Mouse (Mus musculus): Measurements from ENCODE around the gene Nup85. TPM values are rescaled to one million over a fixed set of nuclear protein-coding genes. Genes with fewer than 3 reads are reported as not detected.

Gene Nup85
- polyA plus RNA-seq, 1 experiment from 2014 or later: 172 TPM

DNA sequence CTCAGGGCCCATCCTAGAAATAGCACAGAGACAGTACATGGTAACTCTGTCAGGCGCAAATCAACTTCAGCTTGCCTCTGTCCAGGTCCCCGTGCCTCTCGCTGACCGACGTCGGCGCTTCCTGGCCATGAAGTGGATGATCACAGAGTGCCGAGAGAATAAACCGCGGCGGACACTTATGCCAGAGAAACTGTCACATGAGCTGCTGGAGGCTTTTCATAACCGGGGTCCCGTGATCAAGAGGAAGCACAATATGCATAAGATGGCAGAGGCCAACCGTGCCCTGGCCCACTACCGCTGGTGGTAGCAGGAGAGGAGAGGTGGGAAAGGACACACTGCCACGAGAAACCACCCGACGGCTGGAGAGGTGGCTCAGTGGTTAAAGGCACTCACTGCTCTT, 42.5 kb downstream of the Nup85 start:
- ATAC-seq (ENCODE audit: low FRiP score, low read depth): no peak
- no peaks in the 10 kb centered on the region for H3K9me3 ChIP-seq
- no peak overlapping the region for H3K4me2 ChIP-seq (replicated peaks)
- H3K9ac ChIP-seq (replicated peaks): no peak overlapping the region
- peaks cover 42% of the 10 kb centered on the region for H3K36me3 ChIP-seq
- H3K27me3 ChIP-seq: peaks cover 6% of the 10 kb centered on the region
- 96% methylated on average over 18 of the region's 18 CpGs for WGBS
- H3K27ac ChIP-seq (replicated peaks): no peak overlapping the region
- H3K4me3 ChIP-seq: no peak overlapping the region
- peaks cover 25% of the 10 kb centered on the region for H3K4me1 ChIP-seq

DNA sequence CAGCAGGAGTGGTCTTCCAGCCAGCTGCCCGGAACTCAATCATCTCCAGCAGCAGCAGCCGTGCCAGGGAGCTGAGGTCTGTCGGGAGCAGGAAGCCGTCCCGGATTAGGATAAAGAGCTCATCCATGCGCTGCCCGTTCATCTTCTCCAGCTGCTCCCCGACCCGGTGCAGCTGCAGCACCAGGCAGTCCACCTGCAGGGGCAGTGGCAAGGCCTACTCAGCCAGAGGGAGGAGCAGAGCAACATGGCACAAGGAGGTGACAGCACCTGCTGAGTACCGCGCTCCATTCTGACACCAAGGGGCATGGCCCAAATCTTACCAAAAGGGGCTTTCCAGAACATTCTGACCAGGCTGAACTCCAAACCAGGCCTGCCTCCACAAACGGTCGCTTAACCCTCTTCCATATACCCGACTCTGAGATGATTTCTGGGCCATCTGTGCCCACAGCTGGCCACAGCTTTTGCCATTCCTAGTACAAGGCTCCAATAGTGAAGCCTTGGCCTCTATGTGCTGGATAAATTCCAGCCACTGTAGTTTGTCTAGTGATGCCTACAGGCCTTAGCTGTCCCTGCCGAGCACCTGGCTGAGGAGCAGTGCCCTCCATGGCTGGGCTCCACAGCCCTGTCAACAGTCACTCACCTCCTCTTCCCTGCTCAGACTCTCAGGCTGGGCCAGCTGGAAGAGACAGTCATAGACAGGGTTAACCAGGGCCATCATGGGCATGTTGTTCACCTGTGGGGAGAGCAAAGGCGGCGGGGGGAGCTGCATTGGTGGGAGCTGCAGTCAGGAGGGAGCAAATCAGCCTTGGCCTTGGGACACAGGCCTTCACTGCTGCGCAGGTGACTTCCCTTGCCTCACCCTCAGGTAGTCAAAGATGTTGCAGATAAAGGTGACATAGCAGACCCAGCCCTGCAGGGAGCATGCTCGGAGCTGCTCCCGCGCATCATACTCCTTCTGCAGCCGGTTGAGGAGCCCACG, 44.5 kb downstream of the Nup85 start:
- H3K27me3 ChIP-seq: peaks cover 12% of the 10 kb centered on the region
- peaks cover 25% of the 10 kb centered on the region for H3K4me1 ChIP-seq
- ATAC-seq (ENCODE audit: low FRiP score, low read depth): no peak
- no peak overlapping the region for H3K9ac ChIP-seq (replicated peaks)
- H3K4me2 ChIP-seq (replicated peaks): no peak overlapping the region
- WGBS: 82% methylated on average over 23 of the region's 23 CpGs
- no peaks in the 10 kb centered on the region for H3K9me3 ChIP-seq
- no peak overlapping the region for H3K4me3 ChIP-seq
- H3K36me3 ChIP-seq: peaks cover 42% of the 10 kb centered on the region
- no peak overlapping the region for H3K27ac ChIP-seq (replicated peaks)

GRCm38 (mm10) chr11:115609576-115609975, 45.3 kb downstream of the Nup85 start:
- H3K27me3 ChIP-seq: peaks cover 21% of the 10 kb centered on the region
- H3K27ac ChIP-seq (replicated peaks): no peak overlapping the region
- H3K4me1 ChIP-seq: peaks cover 23% of the 10 kb centered on the region
- H3K9ac ChIP-seq (replicated peaks): no peak overlapping the region
- H3K36me3 ChIP-seq: peaks cover 42% of the 10 kb centered on the region
- H3K4me3 ChIP-seq: no peak overlapping the region
- H3K4me2 ChIP-seq (replicated peaks): no peak overlapping the region
- H3K9me3 ChIP-seq: no peaks in the 10 kb centered on the region
- 76% methylated on average over 3 of the region's 3 CpGs for WGBS
- ATAC-seq (ENCODE audit: low FRiP score, low read depth): no peak

DNA sequence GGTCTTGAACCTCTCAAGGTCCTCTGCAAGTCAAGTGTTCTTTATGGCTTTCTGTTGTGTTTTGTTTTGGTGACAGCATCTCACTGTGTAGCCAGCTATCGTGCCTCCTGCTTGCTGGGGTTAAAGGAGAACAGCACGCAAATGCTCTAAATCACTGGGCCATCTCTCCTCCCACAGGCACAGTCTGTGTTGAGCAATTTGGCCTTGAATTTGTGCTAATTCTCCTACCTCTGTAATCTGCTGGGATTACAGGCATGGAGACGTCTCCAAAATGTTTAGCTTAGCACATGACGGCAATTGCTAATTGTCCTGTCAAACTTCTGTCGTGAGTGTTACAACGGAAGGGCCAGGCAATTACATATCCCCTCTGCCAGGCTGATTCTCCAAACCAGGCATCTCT, 46.9 kb downstream of the Nup85 start:
- H3K27me3 ChIP-seq: peaks cover 22% of the 10 kb centered on the region
- ATAC-seq (ENCODE audit: low FRiP score, low read depth): no peak
- H3K9me3 ChIP-seq: no peaks in the 10 kb centered on the region
- H3K4me1 ChIP-seq: peaks cover 14% of the 10 kb centered on the region
- no peak overlapping the region for H3K4me2 ChIP-seq (replicated peaks)
- H3K4me3 ChIP-seq: no peak overlapping the region
- H3K27ac ChIP-seq (replicated peaks): no peak overlapping the region
- peaks cover 38% of the 10 kb centered on the region for H3K36me3 ChIP-seq
- H3K9ac ChIP-seq (replicated peaks): no peak overlapping the region
- 81% methylated on average over 6 of the region's 6 CpGs for WGBS

GRCm38 (mm10) chr11:115612059-115612409, 47.8 kb downstream of the Nup85 start:
- H3K27ac ChIP-seq (replicated peaks): peak overlapping the region; percentile 35
- H3K4me3 ChIP-seq: peak overlapping the region; percentile 60
- no peaks in the 10 kb centered on the region for H3K9me3 ChIP-seq
- peak overlapping the region; percentile 61 for H3K9ac ChIP-seq (replicated peaks)
- 3% methylated on average over 13 of the region's 13 CpGs for WGBS
- peaks cover 22% of the 10 kb centered on the region for H3K27me3 ChIP-seq
- H3K4me2 ChIP-seq (replicated peaks): peak overlapping the region; percentile 87
- ATAC-seq (ENCODE audit: low FRiP score, low read depth): peak; percentile 14
- H3K36me3 ChIP-seq: peaks cover 30% of the 10 kb centered on the region
- H3K4me1 ChIP-seq: peaks cover 14% of the 10 kb centered on the region

DNA sequence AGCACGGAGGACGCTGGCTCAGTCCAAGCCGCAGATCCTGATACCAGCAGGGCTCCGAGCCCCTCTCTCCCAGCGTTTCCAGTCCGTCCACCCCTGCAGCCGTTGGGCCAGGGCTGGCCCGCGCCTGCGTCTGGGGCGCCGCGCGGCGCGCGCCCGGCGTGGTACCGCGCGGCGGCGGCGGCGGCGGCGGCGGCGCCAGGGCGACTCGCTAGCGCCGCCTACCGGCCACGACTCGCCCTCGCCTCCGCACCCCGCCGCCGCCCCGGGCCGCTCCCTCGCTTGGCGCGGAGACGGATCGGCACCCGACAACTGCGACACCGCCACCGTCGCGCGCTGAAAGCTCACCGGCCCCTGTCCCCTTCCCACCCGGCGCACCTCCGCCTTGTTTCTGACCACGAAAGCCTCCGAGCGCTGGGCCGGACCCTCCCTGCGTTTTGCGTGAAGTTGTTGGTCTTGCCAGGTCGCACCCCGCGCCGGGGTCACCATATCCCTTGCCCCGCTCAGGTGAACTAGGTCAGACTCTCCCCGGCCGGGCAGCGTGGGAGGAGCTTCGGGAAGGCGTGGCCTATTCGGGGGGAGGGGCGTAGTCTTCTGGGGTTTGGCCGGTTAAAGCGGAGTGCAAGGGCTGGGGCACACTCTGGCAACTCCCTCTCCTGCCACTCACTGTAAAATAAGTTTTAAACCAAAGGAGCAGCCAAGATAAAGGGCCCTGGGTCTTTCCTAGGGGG, 48.3 kb downstream of the Nup85 start, which contains the start of gene Mif4gd:
TSS of gene Mif4gd (minus strand) at position 560 of the 728 bp plus-strand sequence.
- Histone ChIP-seq H3K4me3 (peak within 1 kb of the TSS; percentile 60), H3K4me2 (replicated peaks) (peak within 1 kb of the TSS; percentile 87), H3K27me3 (peaks cover 22% of the 10 kb centered on the region), H3K36me3 (peaks cover 24% of the 10 kb centered on the region), H3K27ac (replicated peaks) (peak within 1 kb of the TSS; percentile 74), H3K9ac (replicated peaks) (peak within 1 kb of the TSS; percentile 61), H3K9me3 (no peaks in the 10 kb centered on the region), H3K4me1 (peaks cover 14% of the 10 kb centered on the region)
- 0% methylated on average over 72 of the region's 80 CpGs for WGBS
- peak; percentile 90 for ATAC-seq (ENCODE audit: low FRiP score, low read depth)

GRCm38 (mm10) chr11:115613138-115613945, 49.1 kb downstream of the Nup85 start:
- peaks cover 14% of the 10 kb centered on the region for H3K4me1 ChIP-seq
- no peaks in the 10 kb centered on the region for H3K9me3 ChIP-seq
- peaks cover 22% of the 10 kb centered on the region for H3K27me3 ChIP-seq
- no peak for ATAC-seq (ENCODE audit: low FRiP score, low read depth)
- H3K36me3 ChIP-seq: peaks cover 17% of the 10 kb centered on the region
- peak overlapping the region; percentile 87 for H3K4me2 ChIP-seq (replicated peaks)
- under 1% methylated on average over 16 of the region's 16 CpGs for WGBS
- H3K27ac ChIP-seq (replicated peaks): peak overlapping the region; percentile 74
- peak overlapping the region; percentile 60 for H3K4me3 ChIP-seq
- H3K9ac ChIP-seq (replicated peaks): peak overlapping the region; percentile 61

GRCm38 (mm10) chr11:115614346-115615107, 50.3 kb downstream of the Nup85 start:
- no peak overlapping the region for H3K9ac ChIP-seq (replicated peaks)
- ATAC-seq (ENCODE audit: low FRiP score, low read depth): no peak
- H3K27ac ChIP-seq (replicated peaks): no peak overlapping the region
- peaks cover 14% of the 10 kb centered on the region for H3K4me1 ChIP-seq
- no peaks in the 10 kb centered on the region for H3K9me3 ChIP-seq
- peaks cover 12% of the 10 kb centered on the region for H3K36me3 ChIP-seq
- WGBS: 84% methylated on average over 10 of the region's 10 CpGs
- H3K4me2 ChIP-seq (replicated peaks): no peak overlapping the region
- H3K4me3 ChIP-seq: no peak overlapping the region
- peaks cover 22% of the 10 kb centered on the region for H3K27me3 ChIP-seq

- Histone ChIP-seq H3K9ac (replicated peaks) (0 out of 2 replicates have a peak overlapping the region, but pooled peaks have one; percentile 6), H3K36me3 (peaks cover 19% of the 10 kb centered on the region), H3K9me3 (no peaks in the 10 kb centered on the region), H3K27me3 (peaks cover 22% of the 10 kb centered on the region), H3K4me1 (peaks cover 14% of the 10 kb centered on the region), H3K4me3 (no peak overlapping the region), H3K4me2 (replicated peaks) (no peak overlapping the region), H3K27ac (replicated peaks) (no peak overlapping the region)
- WGBS: 87% methylated on average over 15 of the region's 15 CpGs
- no peak for ATAC-seq (ENCODE audit: low FRiP score, low read depth)
These were observed 51.0 kb downstream of the Nup85 start for GRCm38 (mm10) chr11:115615108-115615825.

GRCm38 (mm10) chr11:115615875-115616274, 51.6 kb downstream of the Nup85 start:
- Histone ChIP-seq H3K27ac (replicated peaks) (no peak overlapping the region), H3K9me3 (no peaks in the 10 kb centered on the region), H3K4me2 (replicated peaks) (no peak overlapping the region), H3K4me3 (no peak overlapping the region), H3K4me1 (peaks cover 14% of the 10 kb centered on the region), H3K9ac (replicated peaks) (0 out of 2 replicates have a peak overlapping the region, but pooled peaks have one; percentile 6), H3K36me3 (peaks cover 25% of the 10 kb centered on the region), H3K27me3 (peaks cover 22% of the 10 kb centered on the region)
- ATAC-seq (ENCODE audit: low FRiP score, low read depth): no peak
- WGBS: 95% methylated on average over 6 of the region's 6 CpGs
